ENCODE assay signal across 8 mouse cellular contexts in genomic region chr8:123950077-123950802, GRCm38 (mm10). TPM values are rescaled to one million over a fixed set of nuclear protein-coding genes. Genes with fewer than 3 reads are reported as not detected.
DNase-seq lines count a peak whose midpoint lies in the region; ATAC-seq and TF ChIP-seq lines count a peak whose summit lies in the region.

No protein-coding gene starts in this region.

- DNase-seq in ES-CJ7 (ENCODE audit: low read depth, low spot score): peak; percentile 90
- peak; percentile 61 to 75 for DNase-seq in heart, postnatal 10 days
- DNase-seq in large intestine, adult 2 months (ENCODE audit: low read depth, low spot score): peak; percentile 51
- DNase-seq in lung, postnatal 0 days (ENCODE audit: low spot score): peak; percentile 85
- DNase-seq in ovary, postnatal 36 days (ENCODE audit: low spot score): peak; percentile 43
- peak; percentile 57 to 61 for DNase-seq in thymus, postnatal 36 days

- no peaks in the 10 kb centered on the region for H3K9me3 ChIP-seq in erythroblast, embryonic 14.5 days (ENCODE audit: control insufficient read depth, low read length)
- no peaks in the 10 kb centered on the region for H3K9me3 ChIP-seq in lung, postnatal 0 days (ENCODE audit: low read length)

- H3K36me3 ChIP-seq in erythroblast, embryonic 14.5 days (ENCODE audit: control insufficient read depth): peaks cover 99% of the 10 kb centered on the region
- peaks cover 11% of the 10 kb centered on the region; the same call in 1 of the 2 replicates for H3K36me3 ChIP-seq in lung, postnatal 0 days (ENCODE audit: insufficient read depth, low read length)

- intact Hi-C loops in heart, postnatal 10 days (cut with DNase I): loop anchor here (2.0 kb wide), 1 partner anchor 33 kb away; the partner anchor contains the start of gene Abcb10

- H3K4me1 ChIP-seq in bone marrow macrophage, adult 2 months (ENCODE audit: control insufficient read depth, insufficient read depth, low read length): peaks cover 2% of the 10 kb centered on the region; the same call in 1 of the 2 replicates
- H3K4me1 ChIP-seq in erythroblast, embryonic 14.5 days (ENCODE audit: control insufficient read depth): peaks cover 50% of the 10 kb centered on the region
- H3K4me1 ChIP-seq in lung, postnatal 0 days (ENCODE audit: insufficient read depth, low read depth, low read length): peaks cover 8% of the 10 kb centered on the region; the same call in 1 of the 2 replicates

- peak overlapping the region; percentile 93 for H3K4me2 ChIP-seq in lung, postnatal 0 days (replicated peaks; ENCODE audit: low read depth, low read length)

- TF ChIP-seq POLR2A in bone marrow macrophage, adult 2 months (IDR thresholded peaks at IDR 0.05; ENCODE audit: borderline replicate concordance, low read depth, low read length): no peak

- peak; percentile 50 for ATAC-seq in lung, postnatal 0 days

- 30% methylated on average over 10 of the region's 10 CpGs for WGBS in large intestine, adult 2 months
- WGBS in lung, postnatal 0 days: 28% methylated on average over 10 of the region's 10 CpGs

- TF ChIP-seq CTCF in bone marrow macrophage, adult 2 months (IDR thresholded peaks at IDR 0.05; ENCODE audit: low read depth, low read length): 0 out of 2 replicates have a peak, but pooled peaks have one; percentile 36
- peak; percentile 78 for TF ChIP-seq CTCF in lung, postnatal 0 days (IDR thresholded peaks at IDR 0.05)

- H3K27me3 ChIP-seq in erythroblast, embryonic 14.5 days (ENCODE audit: control insufficient read depth): no peaks in the 10 kb centered on the region
- no peaks in the 10 kb centered on the region for H3K27me3 ChIP-seq in lung, postnatal 0 days (replicated peaks; ENCODE audit: insufficient read depth, low read length)

- no peak for TF ChIP-seq EP300 in lung, postnatal 0 days (IDR thresholded peaks at IDR 0.05)

- H3K9ac ChIP-seq in lung, postnatal 0 days (replicated peaks; ENCODE audit: low read depth): peak overlapping the region; percentile 60

- peak overlapping the region; percentile 73 for H3K4me3 ChIP-seq in bone marrow macrophage, adult 2 months (ENCODE audit: insufficient read depth, low read length)
- peak overlapping the region; percentile 94 for H3K4me3 ChIP-seq in erythroblast, embryonic 14.5 days (replicated peaks)
- peak overlapping the region; percentile 90 for H3K4me3 ChIP-seq in lung, postnatal 0 days (ENCODE audit: low read depth, low read length)

- H3K27ac ChIP-seq in bone marrow macrophage, adult 2 months (ENCODE audit: insufficient read depth, low read depth, low read length): 0 out of 2 replicates have a peak overlapping the region, but pooled peaks have one; percentile 54
- H3K27ac ChIP-seq in lung, postnatal 0 days (ENCODE audit: low read length): peak overlapping the region; percentile 92

RNA-seq across cellular contexts. Expression of gene Nup133, which starts 1.2 kb away (rescaled TPM):
- polyA plus RNA-seq in bone marrow macrophage, adult 2 months (2012; ENCODE audit: insufficient read depth, insufficient read length, missing spikeins): 13.1 and 18.8 TPM in 2 replicates
- polyA plus RNA-seq in erythroblast, embryonic 14.5 days (2012): 0.49 and 0.92 TPM in 2 replicates
- total RNA-seq in heart, postnatal 10 days (2021): 10 to 100 TPM; 14.5 to 14.6 TPM
- polyA plus RNA-seq in large intestine, adult 2 months (2012; rRNA removed): 12.5 and 14.4 TPM in 2 replicates
- polyA plus RNA-seq in lung, postnatal 0 days (2015; fragmentation: Nextera tagmentation; extraction: Ambion mirVana): 10.8 and 12.3 TPM in 2 replicates

RNA-seq across cellular contexts. Expression of gene Abcb10, which starts 32.7 kb away (rescaled TPM):
- 7.1 TPM in 2 replicates for polyA plus RNA-seq in bone marrow macrophage, adult 2 months (2012; ENCODE audit: insufficient read depth, insufficient read length, missing spikeins)
- 12.9 and 15.2 TPM in 2 replicates for polyA plus RNA-seq in erythroblast, embryonic 14.5 days (2012)
- 10 to 100 TPM; 39.6 to 45.6 TPM for total RNA-seq in heart, postnatal 10 days (2021)
- 12.7 and 23.2 TPM in 2 replicates for polyA plus RNA-seq in large intestine, adult 2 months (2012; rRNA removed)
- 10.4 and 11.0 TPM in 2 replicates for polyA plus RNA-seq in lung, postnatal 0 days (2015; fragmentation: Nextera tagmentation; extraction: Ambion mirVana)

RNA-seq across cellular contexts. Expression of gene Acta1, which starts 55.7 kb away (rescaled TPM):
- polyA plus RNA-seq in bone marrow macrophage, adult 2 months (2012; ENCODE audit: insufficient read depth, insufficient read length, missing spikeins): 4.0 and 5.6 TPM in 2 replicates
- polyA plus RNA-seq in erythroblast, embryonic 14.5 days (2012): 0.29 and 0.44 TPM in 2 replicates
- 100 to 1,000 TPM; 224 to 226 TPM for total RNA-seq in heart, postnatal 10 days (2021)
- 4.9 and 32.6 TPM in 2 replicates for polyA plus RNA-seq in large intestine, adult 2 months (2012; rRNA removed)
- 12.6 and 18.0 TPM in 2 replicates for polyA plus RNA-seq in lung, postnatal 0 days (2015; fragmentation: Nextera tagmentation; extraction: Ambion mirVana)

Comparison
In these comparisons a context has a peak if more than half of its experiments do, and no peak if none do; other contexts are left out.
1. Peak in every context shown above with its lines: DNase-seq, ATAC-seq, H3K4me3 ChIP-seq and H3K27ac ChIP-seq.